Mouse (Mus musculus) left cerebral cortex, adult 8-10 months (tissue): ENCODE data around the gene Tmed10. TPM values are rescaled to one million over a fixed set of nuclear protein-coding genes. Genes with fewer than 3 reads are reported as not detected.

Experiments
- DNase-seq, 2 experiments: peaks; one replicate each; pipeline ENCODE4 v3.0.0; 2022; ENCODE audit warnings: low spot score in 2 of 2
- total RNA-seq, 4 experiments: library from RNA; stranded (reverse); gene quantifications; 2 replicates each; pipeline ENCODE4 v1.2.4; 2022

Gene Tmed10
- total RNA-seq, 4 experiments from 2014 or later, result 169 to 181 (median 175) TPM

- DNase-seq, result no peak
These were observed 3.6 kb upstream of the Tmed10 start for GRCm38 (mm10) chr12:85378271-85378670.

GRCm38 (mm10) chr12:85373591-85374560 lies 771 bp downstream of the Tmed10 start:
- peak in 1 of 2 experiments; percentile 52 for DNase-seq

- DNase-seq, result no peak
These were observed 2.5 kb downstream of the Tmed10 start for GRCm38 (mm10) chr12:85372068-85372665.

- DNase-seq, result no peak
These were observed 6.1 kb downstream of the Tmed10 start for GRCm38 (mm10) chr12:85368441-85369063.

GRCm38 (mm10) chr12:85366271-85366670 lies 8.4 kb downstream of the Tmed10 start:
- DNase-seq, result peak in 1 of 2 experiments; percentile 80

- no peak for DNase-seq
These were observed 12.1 kb downstream of the Tmed10 start for GRCm38 (mm10) chr12:85362510-85362909.

GRCm38 (mm10) chr12:85361580-85361979 lies 13.1 kb downstream of the Tmed10 start:
- no peak for DNase-seq

- DNase-seq, result no peak
These were observed 13.5 kb downstream of the Tmed10 start for GRCm38 (mm10) chr12:85361165-85361564.

GRCm38 (mm10) chr12:85354061-85354460 lies 20.6 kb downstream of the Tmed10 start:
- DNase-seq, result no peak

GRCm38 (mm10) chr12:85350407-85351232 lies 24.0 kb downstream of the Tmed10 start:
- DNase-seq, result peak; percentile 29 to 77

GRCm38 (mm10) chr12:85348338-85348737 lies 26.3 kb downstream of the Tmed10 start:
- no peak for DNase-seq

GRCm38 (mm10) chr12:85347196-85347595 lies 27.5 kb downstream of the Tmed10 start:
- no peak for DNase-seq

- no peak for DNase-seq
These were observed 28.3 kb downstream of the Tmed10 start for GRCm38 (mm10) chr12:85346374-85346773.

- no peak for DNase-seq
These were observed 29.1 kb downstream of the Tmed10 start for GRCm38 (mm10) chr12:85345559-85345958.

GRCm38 (mm10) chr12:85344252-85344651 lies 30.4 kb downstream of the Tmed10 start:
- no peak for DNase-seq

- no peak for DNase-seq
These were observed 32.3 kb downstream of the Tmed10 start for GRCm38 (mm10) chr12:85342310-85342709.

- DNase-seq, result no peak
These were observed 33.5 kb downstream of the Tmed10 start for GRCm38 (mm10) chr12:85341131-85341530.

- no peak for DNase-seq
These were observed 34.7 kb downstream of the Tmed10 start for GRCm38 (mm10) chr12:85339947-85340346.

GRCm38 (mm10) chr12:85339243-85339729 lies 35.4 kb downstream of the Tmed10 start, which contains the start of gene Nek9:
TSS of gene Nek9 (minus strand) at chr12:85339362.
- peak; percentile 88 to 89 for DNase-seq

- DNase-seq, result no peak
These were observed 35.8 kb downstream of the Tmed10 start for GRCm38 (mm10) chr12:85338815-85339214.
